Mouse (Mus musculus) granulocyte monocyte progenitor cell, adult 5-6 weeks (primary cell): ENCODE measurements around the gene Map3k1. TPM values are rescaled to one million over a fixed set of nuclear protein-coding genes. Genes with fewer than 3 reads are reported as not detected.

Experiments used
- ATAC-seq: replicated peaks from 2 replicates; pipeline ENCODE4 v1.8.0; 2016; ENCODE audit warnings: mild to moderate bottlenecking, moderate TSS enrichment, inconsistent platforms; ENCODE audit not compliant: poor library complexity, severe bottlenecking
- total RNA-seq, 2 experiments: library from RNA; stranded (forward) in 1 of 2; stranded (reverse) in 1 of 2; fragments of 200-712, 200-1000 nt in 1 of 2; fragments of >200 nt in 1 of 2; fragmentation: Nextera tagmentation in 1 of 2; gene quantifications; 2 replicates each; pipeline ENCODE4 v1.2.3; 2014 to 2017

The Map3k1 gene
- total RNA-seq (2014; fragmentation: Nextera tagmentation): 33.6 and 43.6 TPM in 2 replicates
- total RNA-seq (2017): 54.3 and 66.2 TPM in 2 replicates

GRCm38 (mm10) chr13:111808637-111809465 lies at the start of gene Map3k1:
TSS of gene Map3k1 (minus strand) at chr13:111808993.
- peak; percentile 12 for ATAC-seq

- no peak for ATAC-seq
These were observed 48.1 kb upstream of the Map3k1 start for GRCm38 (mm10) chr13:111856786-111857455.

- no peak for ATAC-seq
These were observed 47.4 kb upstream of the Map3k1 start for GRCm38 (mm10) chr13:111856232-111856631.

- no peak for ATAC-seq
These were observed 43.8 kb upstream of the Map3k1 start for GRCm38 (mm10) chr13:111852451-111853224.

DNA sequence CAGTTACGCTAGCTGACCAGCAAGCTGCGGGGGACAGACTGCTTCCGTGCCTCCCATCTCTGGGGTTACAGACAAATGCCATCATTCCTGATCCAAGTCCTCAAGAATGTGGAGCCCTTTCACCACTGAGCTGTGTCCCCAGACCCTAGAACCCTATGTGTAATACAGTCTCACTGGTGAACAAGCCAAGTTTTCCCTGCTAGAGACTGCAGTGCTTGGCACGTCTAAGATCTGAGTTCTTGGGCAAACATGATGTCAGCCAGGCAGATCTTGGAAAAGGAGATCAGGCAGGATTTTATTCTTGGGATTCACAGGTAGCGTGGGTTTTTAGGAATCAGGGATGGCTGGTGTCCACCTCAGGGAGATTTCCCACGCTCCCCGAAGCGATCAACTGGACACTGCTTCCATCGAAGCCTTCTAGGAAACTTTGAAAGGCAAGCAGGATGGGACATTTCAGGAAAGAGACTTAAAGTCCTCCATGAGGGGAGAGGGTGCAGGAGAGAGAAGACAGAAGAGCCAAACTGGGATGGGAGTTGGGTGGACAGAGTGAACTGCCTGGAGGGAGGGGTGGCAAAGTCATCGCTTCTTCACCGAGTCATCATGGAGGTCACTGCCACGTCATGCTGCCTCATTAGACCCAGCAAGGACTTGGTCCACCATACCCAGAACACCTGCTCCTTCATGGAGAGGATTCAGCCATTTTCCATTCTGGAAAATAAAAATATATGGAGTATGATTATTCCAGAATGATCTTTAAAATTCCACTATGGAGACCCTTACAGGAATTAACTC lies 41.4 kb upstream of the Map3k1 start:
- ATAC-seq: no peak

- no peak for ATAC-seq
These were observed 36.7 kb upstream of the Map3k1 start for GRCm38 (mm10) chr13:111845471-111845870.

DNA sequence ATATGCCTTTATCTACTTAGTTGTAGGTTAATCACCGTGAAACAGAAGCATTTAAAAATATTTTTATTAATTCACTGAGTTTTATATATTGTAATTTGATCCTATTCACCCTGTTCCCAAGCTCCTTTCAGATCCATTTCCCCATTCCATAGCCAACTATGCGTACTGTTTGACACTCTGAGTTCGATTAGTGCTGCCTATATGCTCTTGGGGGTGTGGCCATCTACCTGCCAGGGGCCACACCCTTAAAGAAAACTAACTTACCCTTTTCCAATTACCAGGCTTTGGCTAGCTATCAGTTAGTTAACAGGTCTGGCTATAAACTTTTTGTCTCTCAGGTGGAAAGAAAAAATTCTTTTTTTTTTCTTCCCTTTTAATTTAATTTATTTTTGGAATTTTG lies 35.5 kb upstream of the Map3k1 start:
- no peak for ATAC-seq

GRCm38 (mm10) chr13:111835787-111836186 lies 27.0 kb upstream of the Map3k1 start:
- no peak for ATAC-seq

DNA sequence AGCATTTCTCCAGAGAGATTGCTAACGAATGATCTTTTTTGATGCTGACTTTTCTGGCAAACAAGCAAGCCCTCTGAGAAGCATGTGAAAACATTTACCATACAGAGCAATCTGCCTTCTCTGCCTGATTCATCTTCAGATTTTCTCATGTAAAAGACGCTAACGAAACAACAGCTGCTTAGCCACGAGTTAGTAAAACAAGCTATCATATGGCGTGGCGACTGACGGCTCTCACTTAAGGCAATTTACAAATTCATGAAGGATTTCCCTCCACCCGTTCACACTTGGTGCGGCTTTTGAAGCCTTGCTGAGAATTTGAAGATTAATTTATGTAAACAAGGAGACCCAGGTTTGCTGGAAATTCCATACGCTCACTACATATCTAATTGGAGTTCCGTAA lies 25.8 kb upstream of the Map3k1 start:
- no peak for ATAC-seq

DNA sequence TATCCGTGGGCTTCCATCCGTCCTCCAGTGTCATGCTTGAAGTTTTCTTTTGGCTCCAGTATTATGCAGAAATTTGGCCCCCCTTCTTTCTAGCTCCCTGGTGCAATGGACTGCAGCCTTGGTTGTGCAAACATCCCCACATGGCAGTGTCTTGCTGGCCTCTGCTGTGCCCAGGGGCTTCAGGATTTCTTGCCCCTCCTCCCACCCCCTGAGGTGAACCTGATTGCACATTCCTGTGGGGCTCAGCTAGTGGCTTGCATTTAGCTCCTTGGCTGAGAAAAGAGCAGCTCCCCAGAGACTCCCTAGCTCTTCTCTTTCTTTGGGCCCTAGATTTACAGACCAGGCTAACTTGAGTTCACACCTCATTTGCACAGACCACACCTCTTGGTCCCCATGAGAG lies 20.7 kb upstream of the Map3k1 start:
- ATAC-seq: no peak

- ATAC-seq: no peak
These were observed 18.7 kb upstream of the Map3k1 start for GRCm38 (mm10) chr13:111827481-111827880.

GRCm38 (mm10) chr13:111824178-111824577 lies 15.4 kb upstream of the Map3k1 start:
- ATAC-seq: peak; percentile 72

DNA sequence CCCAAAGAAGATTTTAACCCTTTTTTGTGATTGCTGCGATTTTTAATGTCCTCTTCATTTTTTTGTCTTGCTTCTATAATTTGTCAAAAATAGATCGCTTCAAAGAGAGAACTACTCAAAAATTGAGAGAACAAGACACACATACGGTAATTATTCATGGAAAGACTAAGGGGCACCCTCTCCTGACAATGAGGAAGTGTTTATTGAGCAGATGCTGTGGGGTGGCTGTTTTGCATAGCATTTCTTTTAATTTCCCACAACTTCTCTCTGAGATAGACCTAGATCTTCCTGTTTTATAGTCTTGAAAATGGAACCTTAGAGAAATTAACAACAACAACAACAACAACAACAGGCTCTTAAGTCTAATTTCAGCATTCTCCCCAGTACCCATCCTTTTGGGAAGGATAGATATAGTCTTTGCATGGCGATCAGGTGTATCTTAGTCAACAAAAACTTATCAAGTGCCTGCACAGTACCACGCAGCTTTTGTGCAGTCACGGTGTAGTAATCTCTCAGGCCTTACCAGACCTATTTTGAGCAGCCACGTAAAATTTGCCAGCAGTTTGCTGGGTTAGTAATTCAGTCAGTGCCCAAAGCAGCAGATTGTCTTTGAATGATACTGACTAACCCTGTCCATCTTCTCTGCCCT lies 13.1 kb upstream of the Map3k1 start:
- ATAC-seq: peak; percentile 44; the same call in 1 of the 2 replicates

DNA sequence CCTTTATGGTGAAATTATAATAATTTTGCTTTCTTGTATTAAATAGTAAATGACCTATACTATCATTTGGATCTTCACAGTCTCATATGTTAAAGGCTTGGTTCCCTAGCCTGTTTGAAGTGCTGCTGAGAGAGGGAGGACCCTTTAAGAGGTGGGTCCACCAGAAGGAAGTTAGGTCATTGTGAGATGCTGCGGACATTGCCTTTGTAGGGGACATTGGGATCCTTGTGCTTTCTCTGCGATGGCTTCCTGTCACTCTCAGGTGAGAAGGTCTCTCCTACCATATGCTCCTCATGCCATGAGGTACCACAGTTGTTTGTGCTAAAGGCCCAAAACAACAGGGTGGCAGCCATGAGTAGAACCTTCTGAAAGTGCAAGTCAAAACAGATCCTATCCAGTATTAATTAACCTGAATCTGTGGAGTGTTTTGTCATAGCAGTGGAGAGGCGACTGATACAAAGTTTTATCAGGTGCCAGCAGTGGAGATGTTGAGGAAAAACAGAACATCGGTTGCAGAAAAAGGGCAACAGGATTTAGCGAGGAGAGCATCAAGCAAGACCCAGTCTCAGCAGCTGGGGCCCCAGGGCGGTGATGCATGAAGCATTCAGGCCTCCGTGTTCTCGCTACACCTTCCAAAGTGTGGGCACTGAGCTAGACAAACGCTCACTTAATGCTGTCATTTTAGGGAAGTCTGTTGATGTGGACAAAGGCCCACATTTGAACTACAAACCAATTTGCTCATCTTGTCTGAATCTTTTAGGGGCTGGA lies 11.0 kb upstream of the Map3k1 start:
- no peak for ATAC-seq

- ATAC-seq: no peak
These were observed 10.3 kb upstream of the Map3k1 start for GRCm38 (mm10) chr13:111819106-111819505.

- peak; percentile 98 for ATAC-seq
These were observed 9.6 kb upstream of the Map3k1 start for GRCm38 (mm10) chr13:111818216-111818903.

GRCm38 (mm10) chr13:111817773-111818172 lies 9.0 kb upstream of the Map3k1 start:
- no peak for ATAC-seq

DNA sequence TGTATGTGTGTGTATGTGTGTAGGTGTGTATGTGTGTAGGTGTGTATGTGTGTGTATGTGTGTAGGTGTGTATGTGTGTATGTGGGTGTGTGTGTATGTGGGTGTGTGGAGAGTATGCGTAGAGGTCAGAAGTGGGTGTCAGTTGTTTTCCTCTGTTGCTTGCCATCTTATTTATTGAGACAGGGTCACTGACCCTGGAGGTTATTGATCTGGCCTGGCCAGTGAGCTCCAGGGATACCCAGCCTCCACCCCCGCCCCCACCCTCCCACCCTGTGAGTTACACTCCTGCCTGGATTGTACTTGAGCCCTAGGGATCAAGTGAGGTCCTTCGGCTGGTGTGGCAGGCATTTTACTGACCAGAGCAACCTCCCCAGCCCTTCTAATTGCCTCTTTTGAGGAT lies 7.6 kb upstream of the Map3k1 start:
- no peak for ATAC-seq
